Mouse (Mus musculus) intestine, embryonic 15.5 days (tissue): Measurements from ENCODE around the gene Lhpp. TPM values are rescaled to one million over a fixed set of nuclear protein-coding genes. Genes with fewer than 3 reads are reported as not detected.

Source experiments
- ATAC-seq: fragments of 200-750 bp; cut with Nextera tagmentation; 2 replicates; pipeline ENCODE4 v1.8.0; 2017; ENCODE audit warnings: moderate TSS enrichment, moderate library complexity
- H3K27ac ChIP-seq: fragments of 300-500 bp; sonication (generic); 2 replicates; pipeline ENCODE4 v1.5.1; 2015; ENCODE audit warnings: mild to moderate bottlenecking, inconsistent platforms
- H3K27me3 ChIP-seq: fragments of 300-500 bp; sonication (generic); replicated peaks from 2 replicates; pipeline ENCODE4 v1.6.1; 2015; ENCODE audit warnings: inconsistent platforms
- H3K36me3 ChIP-seq: fragments of 300-500 bp; sonication (generic); 2 replicates; pipeline ENCODE4 v1.6.1; 2015; ENCODE audit warnings: inconsistent platforms
- H3K4me1 ChIP-seq: fragments of 300-500 bp; sonication (generic); replicated peaks from 2 replicates; pipeline ENCODE4 v1.6.1; 2015; ENCODE audit warnings: inconsistent platforms
- H3K4me2 ChIP-seq: fragments of 300-500 bp; sonication (generic); replicated peaks from 2 replicates; pipeline ENCODE4 v1.6.1; 2015; ENCODE audit warnings: mild to moderate bottlenecking, inconsistent platforms
- H3K4me3 ChIP-seq: fragments of 300-500 bp; sonication (generic); replicated peaks from 2 replicates; pipeline ENCODE4 v1.5.1; 2015; ENCODE audit warnings: inconsistent platforms
- H3K9ac ChIP-seq: fragments of 300-500 bp; sonication (generic); 2 replicates; pipeline ENCODE4 v1.6.1; 2015; ENCODE audit warnings: inconsistent platforms
- H3K9me3 ChIP-seq: fragments of 300-500 bp; sonication (generic); 2 replicates; pipeline ENCODE4 v1.6.1; 2016; ENCODE audit warnings: inconsistent platforms
- WGBS: fragments of 180-500 bp; shearing (Covaris S2); methylation state at CpG from one replicate; pipeline ENCODE4 v1.1.7; 2015; 5-methylcytosine and 5-hydroxymethylcytosine counted together
- polyA plus RNA-seq: library from polyadenylated mRNA; unstranded; fragments of >200 nt; fragmentation: Nextera tagmentation; extraction: Ambion mirVana; gene quantifications from 2 replicates; pipeline ENCODE4 v1.2.1, GENCODE M21; 2015

Gene Lhpp
- polyA plus RNA-seq, 1 experiment from 2014 or later = 40.4 TPM

- Histone ChIP-seq H3K4me2 (no peak overlapping the region), H3K27me3 (no peaks in the 10 kb centered on the region), H3K9ac (no peak overlapping the region), H3K27ac (no peak overlapping the region), H3K4me3 (no peak overlapping the region), H3K4me1 (peaks cover 4% of the 10 kb centered on the region; the same call in 1 of the 2 replicates), H3K9me3 (no peaks in the 10 kb centered on the region), H3K36me3 (no peaks in the 10 kb centered on the region)
- 84% methylated on average over 9 of the region's 9 CpGs for WGBS
- no peak for ATAC-seq
Measured at GRCm38 (mm10) chr7:132692719-132693118, 82.3 kb downstream of the Lhpp start.

GRCm38 (mm10) chr7:132693561-132693960, 83.1 kb downstream of the Lhpp start:
- H3K27ac ChIP-seq = no peak overlapping the region
- H3K36me3 ChIP-seq = no peaks in the 10 kb centered on the region
- no peak for ATAC-seq
- H3K9ac ChIP-seq = no peak overlapping the region
- WGBS = 88% methylated on average over 2 of the region's 2 CpGs
- no peaks in the 10 kb centered on the region for H3K4me1 ChIP-seq
- no peak overlapping the region for H3K4me2 ChIP-seq
- H3K27me3 ChIP-seq = no peaks in the 10 kb centered on the region
- H3K9me3 ChIP-seq = no peaks in the 10 kb centered on the region
- no peak overlapping the region for H3K4me3 ChIP-seq

- Histone ChIP-seq H3K4me1 (no peaks in the 10 kb centered on the region), H3K27me3 (no peaks in the 10 kb centered on the region), H3K9ac (no peak overlapping the region), H3K36me3 (no peaks in the 10 kb centered on the region), H3K9me3 (no peaks in the 10 kb centered on the region), H3K4me3 (no peak overlapping the region), H3K4me2 (no peak overlapping the region), H3K27ac (no peak overlapping the region)
- WGBS = 81% methylated on average over 8 of the region's 8 CpGs
- ATAC-seq = no peak
Measured at GRCm38 (mm10) chr7:132697258-132697796, 86.9 kb downstream of the Lhpp start.

- 78% methylated on average over 4 of the region's 4 CpGs for WGBS
- Histone ChIP-seq H3K27me3 (no peaks in the 10 kb centered on the region), H3K4me1 (0 out of 2 replicates have a peak, but pooled peaks cover 2% of the 10 kb centered on the region), H3K27ac (no peak overlapping the region), H3K4me3 (no peak overlapping the region), H3K36me3 (no peaks in the 10 kb centered on the region), H3K9me3 (no peaks in the 10 kb centered on the region), H3K4me2 (no peak overlapping the region), H3K9ac (no peak overlapping the region)
- ATAC-seq = no peak
Measured at GRCm38 (mm10) chr7:132698737-132699136, 88.3 kb downstream of the Lhpp start.

GRCm38 (mm10) chr7:132699165-132699564, 88.7 kb downstream of the Lhpp start:
- Histone ChIP-seq H3K4me1 (0 out of 2 replicates have a peak, but pooled peaks cover 2% of the 10 kb centered on the region), H3K4me3 (no peak overlapping the region), H3K4me2 (no peak overlapping the region), H3K36me3 (no peaks in the 10 kb centered on the region), H3K27me3 (no peaks in the 10 kb centered on the region), H3K27ac (no peak overlapping the region), H3K9ac (no peak overlapping the region), H3K9me3 (no peaks in the 10 kb centered on the region)
- 68% methylated on average over 4 of the region's 4 CpGs for WGBS
- ATAC-seq = no peak

GRCm38 (mm10) chr7:132699639-132700038, 89.2 kb downstream of the Lhpp start:
- Histone ChIP-seq H3K27me3 (no peaks in the 10 kb centered on the region), H3K27ac (no peak overlapping the region), H3K4me1 (0 out of 2 replicates have a peak, but pooled peaks cover 2% of the 10 kb centered on the region), H3K36me3 (no peaks in the 10 kb centered on the region), H3K4me2 (no peak overlapping the region), H3K9ac (no peak overlapping the region), H3K9me3 (no peaks in the 10 kb centered on the region), H3K4me3 (no peak overlapping the region)
- ATAC-seq = no peak

GRCm38 (mm10) chr7:132700107-132700506, 89.7 kb downstream of the Lhpp start:
- no peaks in the 10 kb centered on the region for H3K36me3 ChIP-seq
- no peak overlapping the region for H3K9ac ChIP-seq
- H3K9me3 ChIP-seq = no peaks in the 10 kb centered on the region
- no peak overlapping the region for H3K4me2 ChIP-seq
- ATAC-seq = no peak
- 0 out of 2 replicates have a peak, but pooled peaks cover 2% of the 10 kb centered on the region for H3K4me1 ChIP-seq
- H3K27ac ChIP-seq = no peak overlapping the region
- WGBS = 66% methylated on average over 4 of the region's 4 CpGs
- H3K4me3 ChIP-seq = no peak overlapping the region
- no peaks in the 10 kb centered on the region for H3K27me3 ChIP-seq

- WGBS = 54% methylated on average over 3 of the region's 3 CpGs
- no peak overlapping the region for H3K27ac ChIP-seq
- H3K4me3 ChIP-seq = no peak overlapping the region
- no peak for ATAC-seq
- 0 out of 2 replicates have a peak, but pooled peaks cover 2% of the 10 kb centered on the region for H3K4me1 ChIP-seq
- no peak overlapping the region for H3K4me2 ChIP-seq
- no peaks in the 10 kb centered on the region for H3K27me3 ChIP-seq
- H3K9ac ChIP-seq = no peak overlapping the region
- H3K36me3 ChIP-seq = no peaks in the 10 kb centered on the region
- no peaks in the 10 kb centered on the region for H3K9me3 ChIP-seq
Measured at GRCm38 (mm10) chr7:132701412-132701811, 91.0 kb downstream of the Lhpp start.

- Histone ChIP-seq H3K36me3 (no peaks in the 10 kb centered on the region), H3K9me3 (no peaks in the 10 kb centered on the region), H3K27ac (no peak overlapping the region), H3K4me3 (no peak overlapping the region), H3K4me2 (no peak overlapping the region), H3K27me3 (no peaks in the 10 kb centered on the region), H3K9ac (no peak overlapping the region), H3K4me1 (0 out of 2 replicates have a peak, but pooled peaks cover 2% of the 10 kb centered on the region)
- ATAC-seq = no peak
- 87% methylated on average over 3 of the region's 3 CpGs for WGBS
Measured at GRCm38 (mm10) chr7:132702024-132702423, 91.6 kb downstream of the Lhpp start.

- Histone ChIP-seq H3K4me3 (no peak overlapping the region), H3K9ac (no peak overlapping the region), H3K27ac (no peak overlapping the region), H3K4me2 (no peak overlapping the region), H3K27me3 (no peaks in the 10 kb centered on the region), H3K4me1 (0 out of 2 replicates have a peak, but pooled peaks cover 2% of the 10 kb centered on the region), H3K36me3 (no peaks in the 10 kb centered on the region), H3K9me3 (no peaks in the 10 kb centered on the region)
- 69% methylated on average over 5 of the region's 5 CpGs for WGBS
- no peak for ATAC-seq
Measured at GRCm38 (mm10) chr7:132702492-132703070, 92.1 kb downstream of the Lhpp start.

GRCm38 (mm10) chr7:132703515-132704309, 93.3 kb downstream of the Lhpp start:
- H3K36me3 ChIP-seq = no peaks in the 10 kb centered on the region
- no peak overlapping the region for H3K27ac ChIP-seq
- H3K4me2 ChIP-seq = no peak overlapping the region
- peak; percentile 32; the same call in 1 of the 2 replicates for ATAC-seq
- H3K9ac ChIP-seq = no peak overlapping the region
- WGBS = 78% methylated on average over 9 of the region's 9 CpGs
- H3K9me3 ChIP-seq = no peaks in the 10 kb centered on the region
- no peaks in the 10 kb centered on the region for H3K27me3 ChIP-seq
- no peak overlapping the region for H3K4me3 ChIP-seq
- 0 out of 2 replicates have a peak, but pooled peaks cover 2% of the 10 kb centered on the region for H3K4me1 ChIP-seq

GRCm38 (mm10) chr7:132704310-132704875, 94.0 kb downstream of the Lhpp start:
- Histone ChIP-seq H3K27ac (no peak overlapping the region), H3K9ac (no peak overlapping the region), H3K9me3 (no peaks in the 10 kb centered on the region), H3K36me3 (no peaks in the 10 kb centered on the region), H3K4me3 (no peak overlapping the region), H3K4me2 (no peak overlapping the region), H3K4me1 (0 out of 2 replicates have a peak, but pooled peaks cover 2% of the 10 kb centered on the region), H3K27me3 (no peaks in the 10 kb centered on the region)
- no peak for ATAC-seq
- WGBS = 87% methylated on average over 8 of the region's 8 CpGs
